Mouse (Mus musculus) lung, postnatal 0 days (tissue): ENCODE measurements around the gene Micu1.

Experiments used
- CTCF ChIP-seq: IDR thresholded peaks from 2 replicates; pipeline ENCODE4 v1.5.1; 2016; ENCODE audit warnings: antibody characterized with exemption, mild to moderate bottlenecking
- EP300 ChIP-seq: IDR thresholded peaks from 2 replicates; pipeline ENCODE4 v1.6.1; 2016; ENCODE audit warnings: antibody characterized with exemption, mild to moderate bottlenecking, control low read depth

GRCm38 (mm10) chr10:59668491-59668890 lies 33.8 kb upstream of the Micu1 start:
- TF ChIP-seq CTCF (no peak), EP300 (no peak)
